Mouse (Mus musculus): ENCODE measurements at regions not wholly inside any gene's neighbourhood (a gene's known extent, or its start where the extent isn't known, plus 50 kb on each side); places are given as distances from the start of the nearest gene placed in this dataset.
A peak's percentile ranks its signal among the peaks of the same experiment; 100 is the strongest.

DNA sequence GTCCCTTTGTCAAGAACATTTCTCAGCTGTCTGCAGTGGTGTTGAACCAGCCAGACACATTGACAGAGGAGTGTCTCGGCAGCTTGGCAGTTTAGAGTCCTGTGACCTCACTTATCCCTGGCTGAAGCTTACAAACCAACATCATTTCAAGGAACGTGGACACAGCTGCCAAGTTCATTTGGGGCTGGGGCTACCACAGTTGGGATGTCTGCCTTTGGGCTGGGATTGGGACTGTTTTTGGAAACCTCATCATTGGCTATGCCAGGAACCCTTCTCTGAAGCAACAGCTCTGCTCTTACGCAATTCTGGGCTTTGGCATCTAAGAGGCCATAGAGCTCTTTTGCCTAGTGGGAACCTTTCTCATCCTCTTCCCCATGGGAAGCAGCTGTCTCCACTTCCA lies 200.4 kb downstream of the Gm15262 start:
- DNase-seq, result peak; percentile 12 to 20

DNA sequence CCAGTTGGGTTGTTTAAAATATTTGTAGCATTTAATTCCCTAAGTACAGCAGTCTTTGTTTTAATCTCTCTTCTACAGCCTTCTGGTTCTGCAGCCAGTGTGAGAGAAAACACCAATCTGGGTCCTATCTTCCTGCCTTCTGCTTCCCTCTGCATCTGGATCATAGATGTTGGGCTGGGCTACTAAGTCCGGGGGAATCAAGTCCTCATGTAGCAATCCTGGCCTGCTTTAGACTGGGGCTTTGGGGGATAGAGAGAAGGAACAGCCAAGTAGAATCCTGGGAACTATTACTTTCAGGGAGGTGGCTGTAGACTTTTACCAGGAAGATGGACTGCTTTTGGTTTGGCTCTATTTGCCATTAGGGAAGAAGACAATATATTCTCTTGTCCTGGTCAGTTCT lies 205.5 kb upstream of the Rai2 start:
- no peak for DNase-seq

DNA sequence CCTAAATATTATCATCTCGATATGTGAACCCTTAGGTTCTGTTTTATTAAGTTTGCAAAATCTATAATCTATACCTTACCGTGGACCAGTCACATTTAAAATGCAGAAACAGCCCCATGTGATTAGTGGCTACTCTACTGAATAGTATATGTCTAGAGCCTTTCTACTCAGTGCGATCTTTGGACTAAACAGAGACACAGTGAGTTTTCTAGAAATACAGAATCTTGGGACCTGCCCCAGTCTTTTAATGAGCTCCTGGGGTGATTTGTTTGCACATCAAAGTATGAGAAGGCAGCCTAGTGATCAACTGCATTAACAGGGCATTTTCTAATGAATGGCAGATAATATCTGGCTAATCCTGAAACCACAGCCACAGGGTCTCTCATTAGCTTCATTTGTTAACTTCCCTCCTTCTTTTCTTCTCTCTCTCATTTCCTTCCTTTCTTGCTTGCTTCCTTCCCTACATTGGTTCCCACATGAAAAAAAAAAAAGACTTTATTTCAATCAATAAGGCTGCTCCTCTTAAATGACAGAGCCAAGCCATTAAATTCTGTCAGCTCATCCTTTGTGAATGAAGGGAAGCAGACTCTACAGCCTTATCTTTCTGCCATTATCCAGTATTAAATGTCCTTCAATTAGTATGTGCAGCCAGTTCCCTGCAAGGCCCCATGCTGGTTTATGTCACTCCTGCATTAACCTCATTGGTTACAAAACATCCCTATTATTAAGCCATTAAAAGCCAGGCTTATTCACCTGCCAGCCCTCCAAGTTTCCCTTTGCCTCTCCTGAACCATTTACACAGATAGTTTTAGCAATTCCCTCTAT lies 193.2 kb upstream of the Rai2 start:
- DNase-seq, result no peak

DNA sequence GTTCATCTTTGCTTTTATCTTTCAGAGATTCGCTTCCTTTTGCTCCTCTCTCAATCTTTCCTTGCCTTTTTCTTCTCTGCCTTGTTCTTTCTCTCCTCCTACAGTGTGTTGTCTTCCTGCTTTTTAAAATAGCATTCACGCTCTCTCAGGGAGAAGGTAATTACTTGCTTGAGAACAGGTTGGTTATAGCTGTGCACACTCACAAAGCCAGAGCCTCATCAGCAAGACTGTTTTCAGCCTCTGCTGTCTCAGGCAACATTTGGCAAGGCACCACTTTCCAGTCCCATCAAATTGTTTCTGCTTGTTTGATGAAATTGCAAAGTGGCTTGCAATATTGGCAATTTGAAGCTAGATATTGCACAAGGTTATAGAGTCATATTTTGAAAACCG lies 192.6 kb upstream of the Rai2 start:
- no peak for DNase-seq

DNA sequence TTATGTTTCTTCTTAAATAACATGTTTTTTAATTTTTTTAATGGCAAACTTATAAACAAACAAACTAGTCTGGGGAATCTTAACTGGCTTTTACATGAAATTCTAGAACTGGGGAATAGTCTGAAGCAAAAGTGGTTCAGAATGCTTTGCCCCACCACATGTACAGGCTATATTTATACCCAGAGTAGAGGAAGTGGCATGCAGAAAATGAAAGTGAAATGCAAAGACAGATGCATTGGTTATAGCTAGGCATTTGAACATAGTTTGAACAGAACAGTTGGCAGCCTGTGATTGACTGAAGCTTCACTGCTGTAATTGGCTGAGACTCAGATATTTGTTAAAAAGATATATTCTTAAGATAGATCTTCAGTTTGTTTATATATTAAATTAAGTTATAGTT lies 179.6 kb upstream of the Rai2 start:
- no peak for DNase-seq

DNA sequence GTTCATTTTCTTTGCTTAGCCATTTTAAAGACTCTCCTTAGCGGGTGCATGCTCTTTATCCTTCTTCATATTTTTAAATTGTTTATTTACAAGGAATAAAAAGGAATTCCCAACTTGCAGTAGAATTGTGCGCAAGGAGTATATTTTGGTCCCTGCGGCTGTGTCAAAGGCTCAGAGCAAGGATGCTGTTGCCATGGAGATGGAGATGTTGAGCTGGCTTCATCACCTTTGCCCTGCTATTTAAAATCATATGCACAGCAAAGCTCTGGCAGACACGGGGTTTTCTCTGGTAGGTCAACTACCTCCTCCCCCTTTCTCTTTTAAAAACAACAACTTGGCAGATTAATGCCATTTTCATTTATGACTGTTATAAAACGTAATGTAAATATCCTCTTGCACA lies 160.0 kb upstream of the Rai2 start:
- DNase-seq, result no peak

DNA sequence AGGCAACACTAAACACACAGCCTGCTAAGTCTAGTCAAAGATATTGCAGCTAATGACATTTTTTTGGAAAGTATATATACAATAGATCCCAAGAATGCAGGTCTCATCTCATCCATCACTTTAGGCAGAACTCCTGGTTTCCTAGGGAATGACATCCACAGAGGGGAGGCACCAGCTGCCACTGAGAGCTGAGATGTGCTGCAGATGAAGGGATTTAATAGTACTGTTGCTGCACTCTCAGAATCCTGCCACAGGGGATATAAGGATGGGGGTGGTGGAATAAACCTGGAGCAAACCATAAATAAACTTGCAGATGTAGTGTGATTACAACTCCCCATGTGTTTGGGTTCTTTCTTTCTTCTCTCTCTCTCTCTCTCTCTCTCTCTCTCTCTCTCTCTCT lies 158.4 kb upstream of the Rai2 start:
- DNase-seq, result no peak

DNA sequence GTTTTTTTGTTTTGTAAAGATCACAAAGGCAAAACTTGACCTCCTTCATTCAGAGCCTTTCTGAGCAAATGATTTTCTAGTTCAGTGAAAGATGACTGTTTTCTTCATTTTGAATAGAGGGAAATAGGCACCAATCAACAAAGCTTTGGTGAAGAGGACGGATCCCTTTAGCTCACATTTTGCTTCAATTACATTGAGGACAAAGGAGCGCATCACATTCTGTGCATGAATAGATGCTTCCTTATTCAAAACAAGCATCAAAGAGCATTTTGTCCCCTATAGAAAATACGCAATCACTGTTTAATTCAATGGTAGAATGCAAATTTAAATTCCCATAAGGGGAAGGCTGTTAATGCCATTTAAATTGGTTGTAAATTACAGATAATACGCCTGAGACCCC lies 150.4 kb upstream of the Rai2 start:
- no peak for DNase-seq

DNA sequence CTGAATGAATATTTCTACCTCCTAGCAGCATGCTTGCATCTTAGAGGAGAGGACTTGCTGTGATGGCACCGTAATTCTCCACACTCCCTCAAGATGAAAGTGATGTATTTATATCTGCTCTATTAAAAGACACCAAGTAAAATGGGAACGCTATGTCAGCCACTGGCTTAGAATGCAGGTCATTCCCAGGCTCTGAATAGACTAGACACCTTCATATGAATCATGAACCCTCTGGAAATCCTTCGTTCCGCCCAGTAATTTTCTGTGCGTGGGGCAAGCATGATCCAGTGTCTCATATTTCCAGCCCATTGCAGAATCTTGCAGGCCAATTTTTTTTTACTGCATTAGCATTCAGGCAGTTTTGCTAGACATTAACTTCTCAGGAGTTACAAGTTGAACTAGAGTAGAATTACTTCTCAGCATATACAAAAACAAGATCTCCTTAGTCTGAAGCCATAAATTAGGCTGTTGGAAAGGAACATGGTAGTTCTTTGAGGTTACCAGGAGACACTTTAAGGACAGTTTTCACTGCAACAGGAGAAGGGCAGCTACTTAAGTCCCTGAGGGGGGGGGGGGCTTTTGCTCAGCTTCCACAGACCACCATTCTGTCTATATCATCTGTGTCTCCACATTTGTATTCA lies 134.7 kb upstream of the Rai2 start:
- DNase-seq, result no peak

DNA sequence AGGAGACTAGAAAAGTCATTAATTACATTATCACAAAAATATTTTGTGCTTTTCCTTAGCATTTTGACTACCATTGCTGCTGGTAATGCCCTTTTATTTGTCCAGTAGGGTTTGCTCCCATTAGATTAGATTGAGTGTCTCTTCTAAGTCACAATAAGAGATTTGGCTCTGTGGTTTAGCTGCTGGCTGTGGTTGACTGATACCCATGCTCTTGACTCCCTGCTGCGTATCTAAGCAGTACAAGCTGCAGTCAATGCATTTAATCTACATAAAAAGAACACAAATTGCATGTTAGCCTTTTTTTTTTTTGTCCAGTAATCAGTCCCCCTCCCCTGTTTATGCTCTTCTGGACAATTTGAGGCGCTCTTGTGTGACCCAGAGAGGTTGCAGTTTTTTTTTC lies 133.0 kb upstream of the Rai2 start:
- DNase-seq, result no peak

DNA sequence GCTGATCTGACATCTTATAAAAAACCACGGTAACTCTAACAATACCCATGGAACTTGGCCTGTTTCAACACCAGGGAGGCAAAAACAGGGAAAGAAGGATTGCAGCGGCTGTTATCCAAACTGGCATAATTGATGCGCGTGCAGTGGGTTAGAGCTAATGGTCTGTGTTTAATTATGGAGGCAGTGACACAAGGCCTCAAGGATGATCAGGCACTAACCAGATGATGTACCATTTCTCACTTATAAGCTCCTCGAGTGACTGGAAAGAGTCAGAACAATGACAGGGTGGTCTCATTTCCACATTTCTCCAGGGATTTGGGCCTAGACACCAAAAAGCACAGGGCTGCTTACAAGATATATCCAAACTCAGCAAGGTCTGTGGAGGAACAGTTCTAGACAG lies 83.0 kb upstream of the Rai2 start:
- no peak for DNase-seq

DNA sequence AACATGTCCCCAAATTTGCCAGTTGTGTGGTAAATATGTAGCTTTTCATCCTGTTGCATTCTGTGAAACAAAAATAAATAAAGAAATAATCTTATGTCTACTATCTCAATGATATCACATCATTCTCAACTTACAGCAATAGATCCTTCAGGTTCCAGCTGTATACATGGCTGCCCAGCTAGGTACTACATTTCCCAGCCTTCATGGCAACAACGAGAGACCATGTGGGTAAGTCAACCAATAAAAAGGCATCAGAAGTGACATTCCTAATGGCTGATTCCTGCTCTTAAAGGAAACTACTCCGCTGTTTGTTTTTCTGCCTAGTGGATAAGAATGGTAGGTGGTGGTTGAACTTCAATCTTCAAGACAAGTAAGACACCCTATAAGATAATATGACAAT lies 82.5 kb upstream of the Rai2 start:
- no peak for DNase-seq

DNA sequence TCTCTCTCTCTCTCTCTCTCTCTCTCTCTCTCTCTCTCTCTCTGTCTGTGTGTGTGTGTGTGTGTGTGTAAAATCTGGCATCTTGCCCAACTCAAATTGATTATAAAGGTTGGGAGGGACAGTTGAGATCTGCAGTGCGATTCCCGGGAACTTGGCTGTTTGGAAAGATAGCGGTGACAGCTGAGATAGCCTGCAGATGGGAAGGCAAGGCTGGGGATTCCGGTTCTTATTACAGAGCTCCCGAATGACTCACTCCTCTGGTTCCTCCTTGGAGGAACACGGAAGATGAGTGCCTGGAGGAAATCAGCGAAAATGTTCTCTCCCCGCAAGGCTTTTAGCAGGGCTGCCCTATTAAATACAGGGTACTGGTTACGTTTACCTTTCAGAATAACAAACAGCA lies 81.2 kb upstream of the Rai2 start:
- no peak for DNase-seq

DNA sequence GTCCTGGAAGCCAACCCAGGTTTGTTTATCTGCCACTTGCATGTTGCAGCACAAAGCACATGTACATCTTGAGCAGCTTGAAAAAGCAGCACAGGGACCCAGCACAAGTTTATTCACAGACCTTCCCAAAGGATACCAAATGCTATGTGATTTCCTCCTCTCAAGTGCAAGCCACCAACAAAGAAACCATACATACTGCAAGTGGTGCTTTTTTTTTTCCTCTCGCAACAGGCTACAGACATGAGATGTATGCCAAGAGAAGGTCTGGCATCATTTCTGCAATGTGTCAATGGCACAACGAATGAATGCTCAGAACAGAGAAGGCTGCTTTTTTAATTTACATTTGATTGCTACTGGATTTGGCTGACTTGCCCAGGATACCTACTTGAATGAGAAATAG lies 63.8 kb upstream of the Rai2 start:
- DNase-seq, result no peak

DNA sequence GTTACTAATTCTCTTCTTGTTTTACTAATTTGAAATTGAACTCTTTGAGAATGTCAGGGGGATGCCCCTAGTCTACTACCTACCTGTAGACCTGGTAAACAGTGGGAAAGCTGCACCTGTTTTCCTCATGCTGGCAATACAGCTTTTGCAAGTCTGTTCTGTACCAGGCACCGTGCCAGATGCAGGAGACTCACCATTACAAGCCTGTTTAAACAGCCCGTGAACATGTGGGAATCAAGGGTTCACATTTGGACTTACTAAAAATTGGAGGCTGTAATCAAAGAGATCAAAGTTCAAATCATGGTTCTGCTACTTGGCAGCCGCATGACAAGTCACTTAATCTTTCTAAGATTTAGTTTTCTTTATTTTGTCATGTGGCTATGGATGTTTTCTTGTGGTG lies 56.8 kb upstream of the Rai2 start:
- no peak for DNase-seq

DNA sequence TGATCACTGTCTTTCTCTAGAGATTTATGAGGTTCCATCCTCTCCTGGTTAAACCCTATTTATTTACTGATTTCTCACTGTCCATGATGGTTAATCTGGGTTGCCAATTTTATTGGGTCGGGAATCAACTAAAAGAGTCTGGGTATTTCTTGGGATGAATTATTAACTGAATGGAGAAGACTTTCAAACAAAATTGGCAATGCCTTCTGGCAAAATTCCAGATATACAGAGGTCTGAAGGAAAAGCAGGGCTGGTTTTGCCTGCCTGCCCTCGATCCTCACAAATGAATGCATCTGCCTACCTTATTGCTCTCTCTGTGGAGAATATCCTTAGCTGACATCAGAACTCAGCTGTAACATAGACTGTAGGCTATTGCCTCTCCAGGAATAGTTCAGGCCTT lies 54.9 kb upstream of the Rai2 start:
- no peak for DNase-seq
